Mouse (Mus musculus): ENCODE data around the gene Ogfod3. TPM values are rescaled to one million over a fixed set of nuclear protein-coding genes. Genes with fewer than 3 reads are reported as not detected.

The Ogfod3 gene
- polyA plus RNA-seq, 1 experiment from 2014 or later = 16.7 TPM

DNA sequence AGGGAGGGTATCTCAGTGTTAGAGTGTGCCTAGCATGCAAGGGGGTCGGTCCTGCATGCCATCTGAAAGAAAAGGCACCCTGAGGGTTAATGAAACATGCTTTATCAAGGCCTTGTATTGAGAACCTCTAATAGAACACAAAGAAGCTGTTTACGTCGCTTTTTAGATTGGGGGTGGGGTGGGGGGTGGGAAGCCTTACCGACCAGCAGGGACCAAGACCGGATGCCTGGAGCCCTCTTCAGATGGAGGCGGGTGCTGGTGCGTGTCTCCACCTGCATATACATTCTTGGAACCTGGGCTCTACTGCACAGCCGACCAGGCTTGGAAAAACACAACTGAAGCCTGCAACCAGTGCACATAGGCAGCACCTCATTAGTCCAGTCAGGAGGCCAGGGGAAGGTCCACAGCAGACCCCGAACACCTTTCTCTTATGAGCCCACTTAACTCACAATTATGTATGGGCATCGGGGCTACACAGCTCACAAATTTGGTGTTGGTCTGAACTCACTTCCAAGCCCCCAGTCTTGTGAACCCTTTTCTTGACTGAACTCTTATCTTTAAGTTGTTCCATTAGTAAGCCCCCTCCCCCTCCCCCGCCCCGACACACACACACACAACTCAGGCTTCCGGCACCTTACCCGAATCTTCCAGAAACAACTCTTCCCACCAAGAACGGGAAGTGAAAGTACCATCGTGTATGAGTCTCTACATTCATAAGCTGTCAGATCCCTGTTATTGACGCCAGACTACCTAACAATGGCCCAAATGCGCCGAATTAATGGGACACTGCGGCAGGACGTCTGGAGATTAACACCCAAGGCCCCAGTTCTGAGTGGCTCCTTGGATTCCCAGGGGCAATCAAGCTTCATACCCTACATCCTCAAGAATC, 23.9 kb upstream of the Ogfod3 start:
- H3K4me1 ChIP-seq = peaks cover 21% of the 10 kb centered on the region
- 18% methylated on average over 21 of the region's 21 CpGs for WGBS
- peak overlapping the region; percentile 65 for H3K27ac ChIP-seq (replicated peaks)
- H3K4me3 ChIP-seq = peak overlapping the region; percentile 67
- no peaks in the 10 kb centered on the region for H3K27me3 ChIP-seq
- no peaks in the 10 kb centered on the region for H3K9me3 ChIP-seq
- peak overlapping the region; percentile 79 for H3K4me2 ChIP-seq (replicated peaks)
- H3K36me3 ChIP-seq = peaks cover 35% of the 10 kb centered on the region
- peak; percentile 4; the same call in 1 of the 2 replicates for ATAC-seq (replicated peaks)
- H3K9ac ChIP-seq (replicated peaks) = peak overlapping the region; percentile 64

DNA sequence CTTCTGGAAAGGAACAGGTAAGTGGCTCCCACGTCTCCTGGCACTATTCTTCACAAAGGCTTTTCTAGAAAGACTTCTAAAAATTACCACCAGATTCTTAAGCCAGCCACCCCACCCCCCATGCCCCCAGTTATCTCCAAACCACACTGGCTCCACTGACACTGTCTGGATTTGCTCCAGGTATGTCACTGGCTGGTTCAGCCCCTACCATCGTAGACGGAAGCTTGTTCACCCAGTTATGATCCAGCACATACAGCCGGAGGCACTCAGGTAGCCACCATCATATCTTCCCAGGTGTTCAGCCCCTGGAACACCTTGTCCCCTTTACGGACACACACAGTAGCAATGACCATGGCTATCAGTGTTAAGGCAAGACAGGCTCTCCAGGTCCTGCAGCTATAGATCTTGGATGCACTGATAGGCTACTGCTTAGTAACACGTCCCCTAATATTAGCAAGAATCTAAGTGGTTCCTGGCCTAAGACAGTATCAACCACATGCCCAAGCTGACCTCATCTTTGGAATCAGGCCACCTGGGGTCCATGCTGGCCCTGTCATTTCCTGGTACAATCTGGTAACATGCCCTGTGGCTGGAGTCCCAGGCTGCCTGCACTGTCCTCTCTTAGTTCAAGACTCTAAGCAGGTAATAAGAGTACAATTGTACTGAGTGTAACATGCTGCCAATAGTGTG, 17.0 kb upstream of the Ogfod3 start:
- peaks cover 79% of the 10 kb centered on the region for H3K36me3 ChIP-seq
- H3K4me1 ChIP-seq = no peaks in the 10 kb centered on the region
- no peaks in the 10 kb centered on the region for H3K9me3 ChIP-seq
- no peak overlapping the region for H3K9ac ChIP-seq (replicated peaks)
- no peak overlapping the region for H3K4me2 ChIP-seq (replicated peaks)
- H3K4me3 ChIP-seq = no peak overlapping the region
- WGBS = 91% methylated on average over 6 of the region's 6 CpGs
- no peak for ATAC-seq (replicated peaks)
- H3K27ac ChIP-seq (replicated peaks) = no peak overlapping the region
- no peaks in the 10 kb centered on the region for H3K27me3 ChIP-seq

DNA sequence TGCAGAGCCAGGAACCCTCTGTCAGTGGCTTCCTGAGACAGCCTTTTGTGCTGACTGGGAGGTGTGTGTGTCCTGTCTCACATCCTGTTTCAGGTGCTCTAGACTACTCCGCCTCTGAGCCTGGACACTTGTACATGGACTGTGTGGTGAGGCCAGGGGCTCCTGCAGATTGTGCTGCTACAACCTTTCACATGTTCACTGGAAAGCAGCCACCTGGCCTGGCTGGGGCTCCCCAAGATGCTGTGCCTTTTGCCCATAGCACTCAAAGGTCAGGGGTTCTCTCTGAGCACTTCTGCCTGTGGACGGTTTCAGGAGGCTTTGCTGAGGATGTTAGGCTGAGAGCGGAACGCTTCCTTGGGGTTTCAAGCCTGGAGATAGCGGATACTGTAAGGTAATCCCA, 16.3 kb upstream of the Ogfod3 start:
- H3K36me3 ChIP-seq = peaks cover 75% of the 10 kb centered on the region
- no peak overlapping the region for H3K4me2 ChIP-seq (replicated peaks)
- no peak for ATAC-seq (replicated peaks)
- H3K4me3 ChIP-seq = no peak overlapping the region
- no peaks in the 10 kb centered on the region for H3K27me3 ChIP-seq
- no peak overlapping the region for H3K27ac ChIP-seq (replicated peaks)
- 95% methylated on average over 5 of the region's 5 CpGs for WGBS
- no peaks in the 10 kb centered on the region for H3K4me1 ChIP-seq
- H3K9ac ChIP-seq (replicated peaks) = no peak overlapping the region
- H3K9me3 ChIP-seq = no peaks in the 10 kb centered on the region

DNA sequence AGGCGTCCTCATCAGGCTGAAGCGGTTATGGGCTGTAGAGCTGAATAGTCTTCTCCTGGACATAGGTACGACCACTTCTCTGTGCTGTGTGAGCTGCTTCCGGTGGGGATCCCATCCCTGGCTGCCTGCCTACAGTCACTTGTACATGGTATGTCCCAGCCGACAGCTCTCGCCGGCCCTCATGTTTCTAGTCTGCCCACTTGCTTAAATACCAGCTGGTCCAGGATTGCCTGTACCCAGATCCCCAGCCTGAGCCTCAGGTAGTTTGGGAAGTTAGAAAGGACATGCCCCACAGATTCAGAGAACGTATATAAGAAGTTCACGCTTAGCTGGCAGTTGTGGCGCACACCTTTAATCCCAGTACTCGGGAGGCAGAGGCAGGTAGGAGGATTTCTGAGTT, 15.3 kb upstream of the Ogfod3 start:
- no peaks in the 10 kb centered on the region for H3K27me3 ChIP-seq
- H3K4me3 ChIP-seq = no peak overlapping the region
- no peak overlapping the region for H3K27ac ChIP-seq (replicated peaks)
- no peak overlapping the region for H3K4me2 ChIP-seq (replicated peaks)
- 92% methylated on average over 11 of the region's 11 CpGs for WGBS
- peaks cover 65% of the 10 kb centered on the region for H3K36me3 ChIP-seq
- ATAC-seq (replicated peaks) = no peak
- H3K9ac ChIP-seq (replicated peaks) = no peak overlapping the region
- H3K4me1 ChIP-seq = no peaks in the 10 kb centered on the region
- no peaks in the 10 kb centered on the region for H3K9me3 ChIP-seq

DNA sequence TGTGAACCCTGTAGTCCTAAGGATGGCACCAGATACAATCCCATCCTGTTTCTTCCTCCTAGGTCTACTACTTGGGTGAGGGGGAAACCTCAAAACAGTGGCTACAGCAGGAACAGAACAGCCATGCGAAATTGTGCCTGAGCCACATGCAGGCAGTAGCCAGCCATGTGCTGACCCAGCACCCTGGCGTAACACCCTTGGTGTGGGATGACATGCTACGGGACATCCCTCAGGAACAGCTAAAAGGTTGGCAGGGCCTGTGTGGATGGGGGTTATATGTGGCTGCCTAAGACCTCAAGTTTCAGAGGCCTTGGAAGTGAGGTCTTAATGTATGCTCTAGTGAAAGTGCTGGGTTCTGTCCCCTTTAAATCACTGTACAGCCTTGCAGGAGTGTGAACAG, 12.3 kb upstream of the Ogfod3 start:
- peaks cover 36% of the 10 kb centered on the region for H3K36me3 ChIP-seq
- WGBS = over 99% methylated on average over 3 of the region's 3 CpGs

DNA sequence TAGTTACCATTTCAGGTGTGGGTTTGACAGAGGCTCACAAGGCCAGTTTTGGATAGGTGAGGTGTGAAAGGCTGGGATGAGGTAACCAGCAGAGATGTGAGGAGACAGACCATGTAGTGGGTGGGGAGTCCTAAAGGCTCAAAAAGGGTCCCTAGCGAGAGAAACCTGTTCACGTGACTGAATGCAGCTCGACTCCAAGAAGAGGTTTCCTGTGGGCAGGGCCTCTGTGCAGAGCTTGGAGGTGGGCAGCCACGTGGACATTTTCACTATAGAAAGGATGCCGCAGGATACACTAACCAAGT, 701 bp downstream of the Ogfod3 start:
- H3K4me1 ChIP-seq = peaks cover 16% of the 10 kb centered on the region
- peaks cover 9% of the 10 kb centered on the region; the same call in 1 of the 2 replicates for H3K36me3 ChIP-seq
- H3K9ac ChIP-seq (replicated peaks) = peak overlapping the region; percentile 22; the same call in 1 of the 2 replicates
- ATAC-seq (replicated peaks) = no peak
- peak overlapping the region; percentile 82 for H3K4me2 ChIP-seq (replicated peaks)
- H3K9me3 ChIP-seq = no peaks in the 10 kb centered on the region
- H3K27ac ChIP-seq (replicated peaks) = peak overlapping the region; percentile 90
- no peaks in the 10 kb centered on the region for H3K27me3 ChIP-seq
- peak overlapping the region; percentile 77 for H3K4me3 ChIP-seq
- WGBS = under 1% methylated on average over 5 of the region's 5 CpGs

More for the DNA sequence above, 12.3 kb upstream of the Ogfod3 start:
- Histone ChIP-seq H3K27me3 (no peaks in the 10 kb centered on the region), H3K4me2 (replicated peaks) (no peak overlapping the region), H3K4me1 (no peaks in the 10 kb centered on the region), H3K9me3 (no peaks in the 10 kb centered on the region), H3K4me3 (no peak overlapping the region), H3K9ac (replicated peaks) (no peak overlapping the region), H3K27ac (replicated peaks) (no peak overlapping the region)
- ATAC-seq (replicated peaks) = no peak

DNA sequence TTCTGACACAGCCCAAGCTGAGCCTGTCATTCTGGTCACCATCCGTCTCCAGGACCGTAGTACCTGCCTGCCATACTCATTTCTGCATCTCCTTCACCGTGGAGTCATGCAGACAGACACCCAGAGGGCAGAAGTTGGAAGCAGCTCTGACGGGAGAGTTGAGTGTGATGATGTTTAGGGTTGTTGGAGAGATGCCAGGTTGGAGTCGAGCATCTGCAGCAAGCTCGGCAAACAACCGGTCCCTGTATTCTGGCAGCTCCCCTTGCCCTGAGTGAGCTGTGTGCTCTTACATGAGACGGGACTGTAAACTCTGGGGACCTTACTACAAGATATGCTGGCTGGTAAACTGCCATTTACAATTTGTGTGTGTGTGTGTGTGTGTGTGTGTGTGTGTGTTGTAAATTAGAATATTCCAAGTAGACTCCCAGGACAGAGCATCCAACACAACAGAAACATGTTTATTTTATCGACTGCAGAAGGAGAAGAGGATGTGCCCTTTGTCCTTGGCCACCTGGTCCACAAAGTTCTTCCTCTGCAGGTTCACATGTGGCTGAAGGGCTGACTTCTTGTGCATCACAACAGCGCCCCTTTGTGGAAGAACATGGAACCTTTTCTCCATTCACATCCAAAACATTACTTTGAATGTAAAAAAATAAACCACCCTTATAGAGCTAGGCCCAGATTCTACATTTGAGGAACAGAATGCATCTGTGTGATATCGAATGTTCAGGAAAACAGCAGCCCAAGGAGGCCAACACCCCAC, 2.9 kb downstream of the Ogfod3 start:
- no peak for ATAC-seq (replicated peaks)
- Histone ChIP-seq H3K9ac (replicated peaks) (no peak overlapping the region), H3K27me3 (no peaks in the 10 kb centered on the region), H3K4me1 (peaks cover 16% of the 10 kb centered on the region), H3K9me3 (no peaks in the 10 kb centered on the region), H3K36me3 (no peaks in the 10 kb centered on the region), H3K27ac (replicated peaks) (no peak overlapping the region), H3K4me3 (no peak overlapping the region), H3K4me2 (replicated peaks) (no peak overlapping the region)
- WGBS = 48% methylated on average over 11 of the region's 11 CpGs

DNA sequence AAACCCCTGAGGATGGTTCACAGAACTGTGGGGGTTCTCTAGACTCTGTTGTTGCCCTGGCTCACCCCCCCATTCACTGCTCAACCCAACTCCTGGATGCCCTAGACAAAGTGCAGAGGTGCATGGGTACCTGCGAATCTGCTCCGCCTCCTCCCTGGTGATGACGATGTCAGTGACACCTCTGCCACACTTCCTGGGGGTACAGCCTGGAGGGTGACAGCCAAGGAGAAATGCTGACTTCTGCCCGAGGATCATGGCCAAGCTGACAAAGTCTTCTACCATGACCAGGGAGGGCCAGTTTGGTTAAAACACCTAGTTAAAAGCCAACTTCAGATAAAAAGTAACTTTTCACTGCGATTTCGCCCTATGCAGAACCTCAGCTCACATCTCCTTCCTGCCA, 3.7 kb downstream of the Ogfod3 start:
- H3K9me3 ChIP-seq = no peaks in the 10 kb centered on the region
- no peak overlapping the region for H3K4me3 ChIP-seq
- ATAC-seq (replicated peaks) = no peak
- H3K4me2 ChIP-seq (replicated peaks) = no peak overlapping the region
- no peak overlapping the region for H3K27ac ChIP-seq (replicated peaks)
- 96% methylated on average over 6 of the region's 6 CpGs for WGBS
- peaks cover 16% of the 10 kb centered on the region for H3K4me1 ChIP-seq
- no peak overlapping the region for H3K9ac ChIP-seq (replicated peaks)
- H3K36me3 ChIP-seq = no peaks in the 10 kb centered on the region
- H3K27me3 ChIP-seq = no peaks in the 10 kb centered on the region

DNA sequence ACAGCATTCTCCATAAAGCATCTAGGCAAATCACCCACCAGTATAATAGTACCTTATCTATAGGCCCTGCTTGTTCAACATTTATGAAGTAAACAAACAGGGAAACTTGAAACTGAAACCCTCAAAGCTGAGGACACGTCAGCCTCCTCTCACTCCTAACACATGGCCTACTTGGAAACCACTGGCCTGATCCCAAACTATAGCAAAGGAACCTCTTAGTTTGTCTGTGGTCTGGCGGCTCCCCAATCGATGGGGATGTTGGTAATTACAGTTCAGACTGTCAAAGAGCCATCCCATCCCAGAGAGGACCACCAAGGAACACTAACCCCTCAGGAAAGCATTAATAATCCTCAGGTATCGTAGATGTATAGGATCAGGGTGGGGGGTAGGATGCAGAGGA, 4.7 kb downstream of the Ogfod3 start:
- Histone ChIP-seq H3K27me3 (no peaks in the 10 kb centered on the region), H3K9me3 (no peaks in the 10 kb centered on the region), H3K36me3 (no peaks in the 10 kb centered on the region), H3K27ac (replicated peaks) (no peak overlapping the region), H3K9ac (replicated peaks) (no peak overlapping the region), H3K4me2 (replicated peaks) (no peak overlapping the region), H3K4me1 (peaks cover 11% of the 10 kb centered on the region), H3K4me3 (no peak overlapping the region)
- no peak for ATAC-seq (replicated peaks)
- 72% methylated on average over 4 of the region's 4 CpGs for WGBS

DNA sequence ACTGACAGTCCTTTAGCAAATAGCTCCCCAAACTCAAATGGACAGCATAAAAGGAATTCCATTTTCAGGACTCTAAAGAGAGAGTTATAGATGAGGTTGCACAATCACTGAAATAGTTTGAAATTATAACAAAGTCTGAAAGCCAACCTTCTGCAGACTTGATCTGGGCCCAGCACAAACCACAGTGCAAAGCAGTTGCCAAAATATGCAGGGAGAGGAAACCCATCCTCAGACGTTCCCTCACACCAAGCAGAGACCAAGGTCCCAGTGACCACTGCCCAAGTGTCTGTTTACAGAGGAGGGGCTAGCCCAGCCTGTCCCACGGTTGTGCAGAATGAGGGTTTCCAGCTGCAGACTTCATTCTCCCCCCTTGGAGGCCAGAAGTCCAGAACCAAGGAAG, 5.9 kb downstream of the Ogfod3 start:
- H3K27ac ChIP-seq (replicated peaks) = no peak overlapping the region
- 52% methylated on average over 2 of the region's 2 CpGs for WGBS
- no peak for ATAC-seq (replicated peaks)

DNA sequence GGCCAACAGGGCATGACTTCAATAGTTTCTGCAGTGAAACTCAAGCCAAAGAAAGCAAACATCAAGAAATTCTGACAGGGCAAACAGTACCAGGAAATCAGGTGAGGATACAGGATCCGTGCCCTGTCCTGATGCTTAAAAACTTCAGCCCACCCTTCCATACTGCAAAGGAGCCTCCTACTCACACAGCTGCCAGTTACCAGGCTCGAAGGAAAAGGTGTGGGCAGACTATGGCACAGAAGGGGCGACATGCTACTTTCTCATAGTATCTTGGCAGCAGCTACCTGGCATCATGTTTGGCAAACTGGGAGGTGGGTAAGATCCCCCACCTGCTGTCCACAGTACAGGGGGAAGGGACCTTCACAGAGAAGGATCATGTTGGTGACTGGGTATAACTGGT, 11.1 kb downstream of the Ogfod3 start:
- Histone ChIP-seq H3K9me3 (no peaks in the 10 kb centered on the region), H3K4me2 (replicated peaks) (no peak overlapping the region), H3K4me3 (no peak overlapping the region), H3K27me3 (no peaks in the 10 kb centered on the region), H3K9ac (replicated peaks) (no peak overlapping the region), H3K27ac (replicated peaks) (no peak overlapping the region), H3K36me3 (no peaks in the 10 kb centered on the region), H3K4me1 (no peaks in the 10 kb centered on the region)
- ATAC-seq (replicated peaks) = no peak
- WGBS = 77% methylated on average over 3 of the region's 3 CpGs

More for the DNA sequence above, 5.9 kb downstream of the Ogfod3 start:
- no peaks in the 10 kb centered on the region for H3K9me3 ChIP-seq
- no peaks in the 10 kb centered on the region for H3K36me3 ChIP-seq
- H3K27me3 ChIP-seq = no peaks in the 10 kb centered on the region
- no peak overlapping the region for H3K9ac ChIP-seq (replicated peaks)
- H3K4me1 ChIP-seq = peaks cover 5% of the 10 kb centered on the region
- H3K4me2 ChIP-seq (replicated peaks) = no peak overlapping the region
- H3K4me3 ChIP-seq = no peak overlapping the region

DNA sequence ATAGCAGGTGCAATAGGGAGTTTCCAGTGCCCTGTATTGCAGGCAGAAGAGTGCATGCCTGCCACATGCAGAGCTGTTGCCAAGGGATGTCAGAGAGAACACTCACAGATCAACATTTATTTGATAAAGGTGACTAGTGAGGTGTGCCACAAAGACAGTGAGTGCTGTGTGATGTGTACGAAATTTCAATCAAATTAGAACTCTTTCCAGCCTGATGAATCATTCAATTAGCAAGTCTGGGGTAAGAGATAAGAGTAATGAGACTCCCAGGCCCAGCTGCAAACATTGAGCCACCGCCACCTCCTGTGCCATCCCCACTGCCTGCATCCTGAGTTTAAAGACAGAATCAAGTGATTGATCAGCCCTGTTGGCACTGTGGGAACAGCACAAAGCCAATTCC, 11.8 kb downstream of the Ogfod3 start:
- Histone ChIP-seq H3K4me3 (no peak overlapping the region), H3K4me2 (replicated peaks) (no peak overlapping the region), H3K36me3 (no peaks in the 10 kb centered on the region), H3K9ac (replicated peaks) (no peak overlapping the region), H3K27ac (replicated peaks) (no peak overlapping the region), H3K27me3 (no peaks in the 10 kb centered on the region), H3K4me1 (no peaks in the 10 kb centered on the region), H3K9me3 (no peaks in the 10 kb centered on the region)
- no peak for ATAC-seq (replicated peaks)
- 73% methylated on average over 2 of the region's 2 CpGs for WGBS

Data from forebrain, embryonic 15.5 days (tissue).